24 mouse cellular contexts compared by ENCODE assay signal in genomic region chr16:94999019-94999418, GRCm38 (mm10). TPM values are rescaled to one million over a fixed set of nuclear protein-coding genes. Genes with fewer than 3 reads are reported as not detected.
"Had no signal": no experiment of that assay in that cellular context is flagged by ENCODE, and none has a peak within 500 bp of the region (broad histone marks: within the 10 kb centered on the region; RNA-seq: fewer than 3 reads in every experiment).

No protein-coding gene starts in this region.

- DNase-seq: kidney, adult 11 months; kidney, adult 8-10 months; kidney, postnatal 10 days; kidney, postnatal 36 days; layer of hippocampus, postnatal 36 days; liver, embryonic 13.5 days; lung, embryonic 14.5 days; retina, postnatal 1 day; right cerebral cortex, postnatal 25 days; spleen, adult 18-20 months; thymus, postnatal 25 days had no signal

- H3K36me3 ChIP-seq: kidney, embryonic 15.5 days; liver, embryonic 13.5 days; midbrain, embryonic 15.5 days; stomach, embryonic 15.5 days had no signal

- H3K9me3 ChIP-seq: kidney, embryonic 15.5 days; liver, embryonic 13.5 days; midbrain, embryonic 15.5 days; stomach, embryonic 15.5 days had no signal

- H3K27ac ChIP-seq: kidney, embryonic 15.5 days; left cerebral cortex, adult 2 months; liver, embryonic 13.5 days; macrophage; midbrain, embryonic 15.5 days; stomach, embryonic 15.5 days had no signal

- H3K9ac ChIP-seq: kidney, embryonic 15.5 days; liver, embryonic 13.5 days; lung, embryonic 14.5 days; midbrain, embryonic 15.5 days; stomach, embryonic 15.5 days had no signal

- H3K4me3 ChIP-seq: kidney, embryonic 15.5 days; left cerebral cortex, adult 2 months; liver, embryonic 13.5 days; midbrain, embryonic 15.5 days; stomach, embryonic 15.5 days had no signal

- H3K4me1 ChIP-seq: liver, embryonic 13.5 days; stomach, embryonic 15.5 days had no signal

- ATAC-seq: lung, postnatal 0 days; midbrain, embryonic 15.5 days had no signal

- H3K4me2 ChIP-seq: kidney, embryonic 15.5 days; liver, embryonic 13.5 days; lung, embryonic 14.5 days; midbrain, embryonic 11.5 days; midbrain, embryonic 15.5 days; stomach, embryonic 15.5 days had no signal

RNA-seq across cellular contexts. Expression of gene Kcnj6, which starts 1.5 kb away (rescaled TPM):
- total RNA-seq: liver, adult 2 months; megakaryocyte, adult 5-6 weeks; neutrophil, adult 5-6 weeks had no signal
- polyA plus RNA-seq: kidney, embryonic 15.5 days; limb, embryonic 11.5 days; liver, adult 2 months; liver, embryonic 13.5 days; liver, embryonic 16.5 days; lung, embryonic 14.5 days; lung, postnatal 0 days; thymus, postnatal 0 days had no signal
